Mouse (Mus musculus): Measurements from ENCODE around the gene Osm. TPM values are rescaled to one million over a fixed set of nuclear protein-coding genes. Genes with fewer than 3 reads are reported as not detected.

Osm gene
- total RNA-seq, 1 experiment = 0.98 TPM

GRCm38 (mm10) chr11:4223393-4224188 is 12.6 kb upstream of the Osm start:
- no peak overlapping the region; the same call in 1 of the 2 replicates for H3K27ac ChIP-seq (ENCODE audit: insufficient read depth, low read depth, low read length, poor library complexity, severe bottlenecking)
- no peak for TF ChIP-seq HCFC1 (IDR thresholded peaks at IDR 0.05; ENCODE audit: borderline replicate concordance, insufficient read depth, low read length)
- no peak for TF ChIP-seq ZC3H11A (IDR thresholded peaks at IDR 0.05; ENCODE audit: borderline replicate concordance, low read depth, low read length)
- no peak for TF ChIP-seq MAFK (IDR thresholded peaks at IDR 0.05; ENCODE audit: insufficient read depth, low read depth, low read length)
- no peak for TF ChIP-seq ZNF384 (IDR thresholded peaks at IDR 0.05; ENCODE audit: low read depth, low read length)
- no peak for TF ChIP-seq CHD2 (IDR thresholded peaks at IDR 0.05; ENCODE audit: low read depth, low read length)
- no peak overlapping the region for H3K4me3 ChIP-seq (ENCODE audit: insufficient read depth in 1 of 2, low read depth in 1 of 2, low read length in 2 of 2, poor library complexity in 1 of 2, severe bottlenecking in 1 of 2)
- in situ Hi-C loops (cut with MboI; ENCODE audit: low sequenced_read_pairs in 2 of 2, unreplicated experiment in 2 of 2) = loop anchor here in 1 of 2 experiments (5.0 kb wide), 1 partner anchor 34 kb away; the partner anchor contains the start of gene Lif
- peaks cover 0 to 26% of the 10 kb centered on the region in 2 experiments; a peak in 2 of 4 replicates for H3K4me1 ChIP-seq (ENCODE audit: control insufficient read depth in 2 of 2, insufficient read depth in 2 of 2, low read length in 2 of 2, poor library complexity in 1 of 2)
- H3K9me3 ChIP-seq (ENCODE audit: control insufficient read depth, insufficient read depth, low read depth, low read length) = no peaks in the 10 kb centered on the region
- no peak overlapping the region for H3K9ac ChIP-seq (ENCODE audit: insufficient read depth, low read depth, low read length, poor library complexity, severe bottlenecking)
- peaks cover 10% of the 10 kb centered on the region; the same call in 1 of the 2 replicates for H3K36me3 ChIP-seq (ENCODE audit: control insufficient read depth, insufficient read depth, low read length, poor library complexity, severe bottlenecking)
- DNase-seq (ENCODE audit: low read depth, low spot score) = no peak

- H3K4me3 ChIP-seq (ENCODE audit: insufficient read depth in 1 of 2, low read depth in 1 of 2, low read length in 2 of 2, poor library complexity in 1 of 2, severe bottlenecking in 1 of 2) = no peak overlapping the region
- no peak for DNase-seq (ENCODE audit: low read depth, low spot score)
- H3K36me3 ChIP-seq (ENCODE audit: control insufficient read depth, insufficient read depth, low read length, poor library complexity, severe bottlenecking) = peaks cover 10% of the 10 kb centered on the region; the same call in 1 of the 2 replicates
- peaks cover 0 to 25% of the 10 kb centered on the region in 2 experiments; a peak in 2 of 4 replicates for H3K4me1 ChIP-seq (ENCODE audit: control insufficient read depth in 2 of 2, insufficient read depth in 2 of 2, low read length in 2 of 2, poor library complexity in 1 of 2)
- no peak for TF ChIP-seq MAFK (IDR thresholded peaks at IDR 0.05; ENCODE audit: insufficient read depth, low read depth, low read length)
- TF ChIP-seq ZC3H11A (IDR thresholded peaks at IDR 0.05; ENCODE audit: borderline replicate concordance, low read depth, low read length) = no peak
- TF ChIP-seq ZNF384 (IDR thresholded peaks at IDR 0.05; ENCODE audit: low read depth, low read length) = no peak
- no peak for TF ChIP-seq CHD2 (IDR thresholded peaks at IDR 0.05; ENCODE audit: low read depth, low read length)
- no peak for TF ChIP-seq HCFC1 (IDR thresholded peaks at IDR 0.05; ENCODE audit: borderline replicate concordance, insufficient read depth, low read length)
- H3K27ac ChIP-seq (ENCODE audit: insufficient read depth, low read depth, low read length, poor library complexity, severe bottlenecking) = no peak overlapping the region
- in situ Hi-C loops (cut with MboI; ENCODE audit: low sequenced_read_pairs in 2 of 2, unreplicated experiment in 2 of 2) = loop anchor here in 1 of 2 experiments (5.0 kb wide), 1 partner anchor 33 kb away; the partner anchor contains the start of gene Lif
- no peak overlapping the region for H3K9ac ChIP-seq (ENCODE audit: insufficient read depth, low read depth, low read length, poor library complexity, severe bottlenecking)
- no peaks in the 10 kb centered on the region for H3K9me3 ChIP-seq (ENCODE audit: control insufficient read depth, insufficient read depth, low read depth, low read length)
These were observed 12.0 kb upstream of the Osm start for GRCm38 (mm10) chr11:4224223-4224622.

GRCm38 (mm10) chr11:4226569-4227325 is 9.5 kb upstream of the Osm start:
- no peak overlapping the region for H3K27ac ChIP-seq (ENCODE audit: insufficient read depth, low read depth, low read length, poor library complexity, severe bottlenecking)
- H3K4me1 ChIP-seq (ENCODE audit: control insufficient read depth in 2 of 2, insufficient read depth in 2 of 2, low read length in 2 of 2, poor library complexity in 1 of 2) = peaks cover 3 to 13% of the 10 kb centered on the region in 2 experiments; a peak in 2 of 4 replicates
- H3K4me3 ChIP-seq (ENCODE audit: insufficient read depth in 1 of 2, low read depth in 1 of 2, low read length in 2 of 2, poor library complexity in 1 of 2, severe bottlenecking in 1 of 2) = no peak overlapping the region
- in situ Hi-C loops (cut with MboI; ENCODE audit: low sequenced_read_pairs in 2 of 2, unreplicated experiment in 2 of 2) = no loop called here
- no peaks in the 10 kb centered on the region for H3K9me3 ChIP-seq (ENCODE audit: control insufficient read depth, insufficient read depth, low read depth, low read length)
- no peak for DNase-seq (ENCODE audit: low read depth, low spot score)
- no peak for TF ChIP-seq ZC3H11A (IDR thresholded peaks at IDR 0.05; ENCODE audit: borderline replicate concordance, low read depth, low read length)
- TF ChIP-seq HCFC1 (IDR thresholded peaks at IDR 0.05; ENCODE audit: borderline replicate concordance, insufficient read depth, low read length) = no peak
- no peak for TF ChIP-seq ZNF384 (IDR thresholded peaks at IDR 0.05; ENCODE audit: low read depth, low read length)
- TF ChIP-seq CHD2 (IDR thresholded peaks at IDR 0.05; ENCODE audit: low read depth, low read length) = no peak
- no peak for TF ChIP-seq MAFK (IDR thresholded peaks at IDR 0.05; ENCODE audit: insufficient read depth, low read depth, low read length)
- no peaks in the 10 kb centered on the region for H3K36me3 ChIP-seq (ENCODE audit: control insufficient read depth, insufficient read depth, low read length, poor library complexity, severe bottlenecking)
- no peak overlapping the region for H3K9ac ChIP-seq (ENCODE audit: insufficient read depth, low read depth, low read length, poor library complexity, severe bottlenecking)

- Histone ChIP-seq H3K9me3 (ENCODE audit: control insufficient read depth, insufficient read depth, low read depth, low read length) (no peaks in the 10 kb centered on the region), H3K27ac (ENCODE audit: insufficient read depth, low read depth, low read length, poor library complexity, severe bottlenecking) (no peak overlapping the region), H3K4me1 (ENCODE audit: control insufficient read depth in 2 of 2, insufficient read depth in 2 of 2, low read length in 2 of 2, poor library complexity in 1 of 2) (peaks cover 3 to 10% of the 10 kb centered on the region in 2 experiments; a peak in 2 of 4 replicates), H3K9ac (ENCODE audit: insufficient read depth, low read depth, low read length, poor library complexity, severe bottlenecking) (no peak overlapping the region), H3K36me3 (ENCODE audit: control insufficient read depth, insufficient read depth, low read length, poor library complexity, severe bottlenecking) (no peaks in the 10 kb centered on the region), H3K4me3 (ENCODE audit: insufficient read depth in 1 of 2, low read depth in 1 of 2, low read length in 2 of 2, poor library complexity in 1 of 2, severe bottlenecking in 1 of 2) (no peak overlapping the region)
- no peak for DNase-seq (ENCODE audit: low read depth, low spot score)
- TF ChIP-seq CHD2 (IDR thresholded peaks at IDR 0.05; ENCODE audit: low read depth, low read length) = no peak
- no peak for TF ChIP-seq HCFC1 (IDR thresholded peaks at IDR 0.05; ENCODE audit: borderline replicate concordance, insufficient read depth, low read length)
- no peak for TF ChIP-seq ZC3H11A (IDR thresholded peaks at IDR 0.05; ENCODE audit: borderline replicate concordance, low read depth, low read length)
- no peak for TF ChIP-seq MAFK (IDR thresholded peaks at IDR 0.05; ENCODE audit: insufficient read depth, low read depth, low read length)
- TF ChIP-seq ZNF384 (IDR thresholded peaks at IDR 0.05; ENCODE audit: low read depth, low read length) = no peak
- in situ Hi-C loops (cut with MboI; ENCODE audit: low sequenced_read_pairs in 2 of 2, unreplicated experiment in 2 of 2) = no loop called here
These were observed 7.8 kb upstream of the Osm start for GRCm38 (mm10) chr11:4228463-4228862.
